ENCODE assay signal across 17 mouse cellular contexts in genomic region chr1:106145055-106145454, GRCm38 (mm10).
"Had no signal": no experiment of that assay in that cellular context is flagged by ENCODE, and none has a peak within 500 bp of the region (broad histone marks: within the 10 kb centered on the region; RNA-seq: fewer than 3 reads in every experiment).

No protein-coding gene starts in this region.

- H3K27me3 ChIP-seq: liver, embryonic 13.5 days; midbrain, embryonic 12.5 days; neural tube, embryonic 13.5 days; stomach, embryonic 15.5 days had no signal

- H3K27ac ChIP-seq: kidney, postnatal 0 days; left cerebral cortex, adult 2 months; liver, embryonic 13.5 days; macrophage; midbrain, embryonic 12.5 days; neural tube, embryonic 13.5 days; stomach, embryonic 15.5 days had no signal

- ATAC-seq: midbrain, embryonic 16.5 days had no signal

- H3K9ac ChIP-seq: liver, embryonic 13.5 days; midbrain, embryonic 12.5 days; neural tube, embryonic 13.5 days; stomach, embryonic 15.5 days had no signal

- H3K4me3 ChIP-seq: left cerebral cortex, adult 2 months; liver, embryonic 13.5 days; midbrain, embryonic 12.5 days; myocyte; neural tube, embryonic 13.5 days; stomach, embryonic 15.5 days had no signal

- H3K9me3 ChIP-seq: liver, embryonic 13.5 days; midbrain, embryonic 12.5 days; neural tube, embryonic 13.5 days; stomach, embryonic 15.5 days had no signal

- H3K4me1 ChIP-seq: liver, embryonic 13.5 days; stomach, embryonic 15.5 days had no signal

- H3K4me2 ChIP-seq: liver, embryonic 13.5 days; midbrain, embryonic 12.5 days; neural tube, embryonic 13.5 days; stomach, embryonic 15.5 days had no signal

- H3K36me3 ChIP-seq: liver, embryonic 13.5 days; midbrain, embryonic 12.5 days; neural tube, embryonic 13.5 days; stomach, embryonic 15.5 days had no signal

- DNase-seq: kidney, adult 2 months; kidney, postnatal 36 days; layer of hippocampus, postnatal 36 days; liver, embryonic 13.5 days; lung, adult 2 months; lung, postnatal 14 days; right cerebral cortex, adult 18-20 months; right cerebral cortex, postnatal 25 days; thymus, postnatal 25 days had no signal
